Mouse (Mus musculus) midbrain, embryonic 10.5 days (tissue): Measurements from ENCODE around the gene Marc2. TPM values are rescaled to one million over a fixed set of nuclear protein-coding genes. Genes with fewer than 3 reads are reported as not detected.

Experiments
- DNase-seq: peaks from one replicate; pipeline ENCODE4 v3.0.0-alpha.2; 2017; ENCODE audit warnings: low spot score
- H3K27ac ChIP-seq: fragments of 300-500 bp; sonication (generic); replicated peaks from 2 replicates; pipeline ENCODE4 v1.5.1; 2016; ENCODE audit warnings: mild to moderate bottlenecking
- H3K27me3 ChIP-seq: fragments of 300-500 bp; sonication (generic); 2 replicates; pipeline ENCODE4 v1.6.1; 2016; ENCODE audit warnings: low read depth, mild to moderate bottlenecking; ENCODE audit not compliant: poor library complexity, severe bottlenecking
- H3K36me3 ChIP-seq: fragments of 300-500 bp; sonication (generic); 2 replicates; pipeline ENCODE4 v1.6.1; 2016; ENCODE audit warnings: mild to moderate bottlenecking, moderate library complexity
- H3K4me1 ChIP-seq: fragments of 300-500 bp; sonication (generic); 2 replicates; pipeline ENCODE4 v1.6.1; 2016
- H3K4me3 ChIP-seq: fragments of 300-500 bp; sonication (generic); 2 replicates; pipeline ENCODE4 v1.5.1; 2016; ENCODE audit warnings: mild to moderate bottlenecking, moderate library complexity
- H3K9me3 ChIP-seq: fragments of 300-500 bp; sonication (generic); replicated peaks from 2 replicates; pipeline ENCODE4 v1.6.1; 2016; ENCODE audit warnings: mild to moderate bottlenecking
- WGBS: fragments of 180-500 bp; shearing (Covaris S2); methylation state at CpG from one replicate; pipeline ENCODE4 v1.1.7; 2016; 5-methylcytosine and 5-hydroxymethylcytosine counted together
- polyA plus RNA-seq: library from polyadenylated mRNA; unstranded; fragments of >200 nt; fragmentation: Nextera tagmentation; extraction: Ambion mirVana; gene quantifications from 2 replicates; pipeline ENCODE4 v1.2.1, GENCODE M21; 2016

Gene Marc2
- 85.7 and 93.7 TPM in 2 replicates for polyA plus RNA-seq

- Histone ChIP-seq H3K27ac (peak within 1 kb of the TSS; percentile 88), H3K36me3 (no peaks in the 10 kb centered on the region), H3K27me3 (peaks cover 54% of the 10 kb centered on the region), H3K9me3 (no peaks in the 10 kb centered on the region), H3K4me1 (peaks cover 25% of the 10 kb centered on the region), H3K4me3 (peak within 1 kb of the TSS; percentile 90)
- no peak for DNase-seq
- 5% methylated on average over 18 of the region's 18 CpGs for whole genome bisulfite sequencing
Measured at GRCm38 (mm10) chr1:184846092-184846750, at the start of gene Marc2. Gene Marc2 (minus strand): TSS chr1:184846451.

- H3K27me3 ChIP-seq, result no peaks in the 10 kb centered on the region
- 0 out of 2 replicates have a peak, but pooled peaks cover 3% of the 10 kb centered on the region for H3K4me1 ChIP-seq
- WGBS, result 90% methylated on average over 3 of the region's 3 CpGs
- no peak overlapping the region for H3K27ac ChIP-seq
- H3K4me3 ChIP-seq, result no peak overlapping the region
- no peaks in the 10 kb centered on the region for H3K9me3 ChIP-seq
- no peak for DNase-seq
- H3K36me3 ChIP-seq, result 0 out of 2 replicates have a peak, but pooled peaks cover 2% of the 10 kb centered on the region
Measured at GRCm38 (mm10) chr1:184891998-184892397, 45.7 kb upstream of the Marc2 start.

- H3K4me3 ChIP-seq, result no peak overlapping the region
- H3K9me3 ChIP-seq, result no peaks in the 10 kb centered on the region
- 0 out of 2 replicates have a peak, but pooled peaks cover 3% of the 10 kb centered on the region for H3K4me1 ChIP-seq
- H3K27me3 ChIP-seq, result peaks cover 7% of the 10 kb centered on the region; the same call in 1 of the 2 replicates
- H3K36me3 ChIP-seq, result no peaks in the 10 kb centered on the region
- 93% methylated on average over 6 of the region's 6 CpGs for WGBS
- H3K27ac ChIP-seq, result no peak overlapping the region
- DNase-seq, result no peak
Measured at GRCm38 (mm10) chr1:184889454-184889853, 43.2 kb upstream of the Marc2 start.

- no peaks in the 10 kb centered on the region for H3K36me3 ChIP-seq
- peaks cover 40% of the 10 kb centered on the region for H3K27me3 ChIP-seq
- H3K27ac ChIP-seq, result no peak overlapping the region
- 78% methylated on average over 1 of the region's 1 CpGs for WGBS
- H3K9me3 ChIP-seq, result no peaks in the 10 kb centered on the region
- no peak overlapping the region for H3K4me3 ChIP-seq
- DNase-seq, result no peak
- H3K4me1 ChIP-seq, result peaks cover 11% of the 10 kb centered on the region
Measured at GRCm38 (mm10) chr1:184886160-184886559, 39.9 kb upstream of the Marc2 start.

DNA sequence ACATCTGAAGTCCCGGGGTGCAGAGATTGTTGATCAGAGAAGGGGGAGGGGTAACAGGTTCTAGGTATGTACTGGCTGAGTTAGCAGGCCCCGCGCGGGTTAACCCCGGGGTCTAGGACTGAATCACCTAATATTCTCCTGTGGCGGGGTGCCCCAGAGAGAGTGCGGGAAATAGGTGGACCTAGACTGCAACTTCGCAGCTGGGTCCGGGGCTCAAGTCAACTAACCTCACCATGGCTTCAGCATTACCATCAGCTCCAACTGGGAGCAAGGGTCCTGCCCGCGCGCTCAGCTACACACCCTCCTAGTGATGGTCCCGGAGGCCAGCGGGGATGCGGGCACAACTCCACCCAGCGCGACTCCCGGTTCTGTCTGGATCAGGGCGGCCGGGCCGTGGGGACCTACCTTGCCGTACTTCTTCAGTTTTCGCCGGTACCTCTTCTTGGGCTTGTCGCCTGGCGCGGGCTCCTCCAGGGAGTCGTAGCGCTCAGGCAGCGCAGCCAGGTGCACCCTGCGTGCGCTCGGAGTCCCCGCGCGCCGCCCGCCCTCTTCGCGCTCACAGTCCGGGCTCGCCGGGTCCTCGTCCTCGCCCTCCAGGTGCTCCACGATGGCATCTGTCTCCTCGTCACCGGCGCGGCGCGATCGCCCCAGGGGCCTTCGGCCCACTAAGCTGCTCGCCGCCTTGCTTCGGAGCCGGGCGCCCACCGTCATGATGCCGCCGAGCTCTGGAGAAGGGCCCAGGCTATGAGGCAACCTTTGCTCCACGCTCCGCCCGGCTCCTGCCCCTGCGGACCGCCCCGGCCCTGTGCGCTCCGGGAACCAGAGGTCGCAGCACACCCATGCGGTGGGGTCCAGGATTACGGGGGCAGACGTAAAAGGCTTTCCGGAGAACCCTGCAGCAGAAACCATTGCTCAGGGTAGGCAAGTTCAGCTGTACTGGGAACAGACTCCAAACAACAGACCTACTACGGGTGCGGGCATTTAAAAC is 36.3 kb upstream of the Marc2 start, which contains the start of gene C130074G19Rik:
Gene C130074G19Rik, minus strand, starts transcription at position 938 of the 988 bp plus-strand sequence.
- 2% methylated on average over 77 of the region's 77 CpGs for WGBS
- Histone ChIP-seq H3K27ac (peak within 1 kb of the TSS; percentile 63), H3K9me3 (no peaks in the 10 kb centered on the region), H3K27me3 (peaks cover 54% of the 10 kb centered on the region), H3K4me3 (peak within 1 kb of the TSS; percentile 62), H3K4me1 (peaks cover 15% of the 10 kb centered on the region), H3K36me3 (no peaks in the 10 kb centered on the region)
- peak; percentile 71 for DNase-seq

DNA sequence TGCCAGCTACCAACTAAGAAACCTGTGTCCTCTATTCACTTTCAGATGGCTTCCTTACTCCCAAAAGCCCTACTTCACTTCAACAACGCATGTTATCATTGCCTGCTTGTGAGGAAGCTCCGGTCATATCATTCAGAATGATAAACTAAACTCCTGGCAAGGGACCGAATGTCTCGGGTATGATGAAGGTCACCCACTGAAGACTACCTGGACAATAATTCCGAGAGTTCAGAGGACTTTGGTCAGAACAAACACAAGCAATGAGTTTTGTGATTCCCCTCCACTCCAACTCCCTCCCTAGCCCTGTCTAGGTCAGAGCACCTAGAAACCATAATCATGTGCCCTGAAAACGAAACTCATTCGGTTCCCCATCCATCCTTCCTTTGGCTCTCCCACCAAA is 35.6 kb upstream of the Marc2 start:
- Histone ChIP-seq H3K4me3 (peak overlapping the region; percentile 62; the same call in 1 of the 2 replicates), H3K36me3 (no peaks in the 10 kb centered on the region), H3K27ac (no peak overlapping the region), H3K9me3 (no peaks in the 10 kb centered on the region), H3K4me1 (peaks cover 15% of the 10 kb centered on the region), H3K27me3 (peaks cover 54% of the 10 kb centered on the region)
- 69% methylated on average over 7 of the region's 7 CpGs for whole genome bisulfite sequencing
- no peak for DNase-seq

DNA sequence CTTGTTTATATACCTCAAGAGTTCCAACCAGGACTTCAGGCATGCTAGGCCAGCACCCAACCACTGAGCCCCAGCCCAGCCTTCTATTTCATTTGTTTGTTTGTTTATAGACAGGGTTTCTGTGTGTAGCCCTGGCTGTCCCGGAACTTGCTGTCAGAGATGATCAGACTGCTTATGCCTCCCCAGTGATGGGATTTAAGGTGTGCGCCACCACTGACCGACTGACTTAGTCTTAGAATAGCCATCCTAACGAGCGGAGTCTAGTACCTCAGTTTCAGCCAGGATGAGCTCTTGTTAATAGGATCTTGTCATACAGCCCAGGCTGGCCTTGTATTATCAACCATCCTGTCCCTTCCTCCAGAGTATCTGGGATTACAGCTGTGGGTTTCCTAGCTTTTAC is 35.0 kb upstream of the Marc2 start:
- Histone ChIP-seq H3K4me1 (peaks cover 15% of the 10 kb centered on the region), H3K36me3 (no peaks in the 10 kb centered on the region), H3K27me3 (peaks cover 54% of the 10 kb centered on the region), H3K4me3 (no peak overlapping the region), H3K9me3 (no peaks in the 10 kb centered on the region), H3K27ac (no peak overlapping the region)
- 86% methylated on average over 5 of the region's 5 CpGs for WGBS
- DNase-seq, result no peak

DNA sequence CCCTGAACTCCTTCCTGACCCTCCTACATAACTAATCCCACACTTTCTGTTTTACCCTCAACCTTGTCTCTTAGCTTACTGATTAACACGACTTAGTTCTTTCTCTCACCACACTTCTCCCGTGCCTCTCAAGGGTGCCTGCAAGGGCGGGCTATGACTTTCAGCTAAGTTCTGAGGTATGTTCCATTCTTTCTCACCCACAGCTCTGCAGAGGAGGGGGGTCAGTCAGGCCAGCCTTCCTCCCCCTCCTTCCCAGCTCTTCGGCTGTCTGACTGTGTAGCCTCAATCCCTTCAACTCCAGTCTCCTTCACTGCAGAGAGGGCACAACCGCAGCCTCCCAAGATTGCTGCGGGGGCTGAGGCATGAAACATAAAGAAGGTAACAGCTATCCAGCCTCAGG is 32.6 kb upstream of the Marc2 start:
- 83% methylated on average over 6 of the region's 6 CpGs for WGBS
- peaks cover 15% of the 10 kb centered on the region for H3K4me1 ChIP-seq
- H3K27me3 ChIP-seq, result peaks cover 42% of the 10 kb centered on the region
- H3K4me3 ChIP-seq, result no peak overlapping the region
- no peaks in the 10 kb centered on the region for H3K36me3 ChIP-seq
- H3K27ac ChIP-seq, result no peak overlapping the region
- no peak for DNase-seq
- no peaks in the 10 kb centered on the region for H3K9me3 ChIP-seq

DNA sequence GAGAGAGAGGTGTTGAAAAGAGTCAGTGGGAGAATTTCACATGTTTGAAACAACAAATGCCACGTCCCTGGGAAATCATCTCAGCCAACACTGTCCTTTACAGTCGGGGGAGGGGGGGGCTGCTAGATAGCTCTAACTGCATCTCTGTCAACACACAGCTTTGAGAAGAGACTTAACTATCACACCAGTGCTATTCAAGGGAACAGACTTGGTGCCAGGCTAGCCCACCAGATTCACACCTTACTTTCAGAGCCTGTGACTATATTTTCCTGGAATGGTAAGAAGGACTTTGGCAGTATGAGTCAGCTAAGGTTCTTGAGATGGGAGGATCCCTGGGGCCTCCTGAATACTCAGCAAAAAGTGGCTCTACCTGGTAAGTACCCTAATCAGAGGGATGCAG is 31.1 kb upstream of the Marc2 start:
- H3K27ac ChIP-seq, result no peak overlapping the region
- H3K36me3 ChIP-seq, result no peaks in the 10 kb centered on the region
- peaks cover 42% of the 10 kb centered on the region for H3K27me3 ChIP-seq
- no peaks in the 10 kb centered on the region for H3K9me3 ChIP-seq
- WGBS, result 83% methylated on average over 2 of the region's 2 CpGs
- no peak overlapping the region for H3K4me3 ChIP-seq
- no peak for DNase-seq
- H3K4me1 ChIP-seq, result peaks cover 6% of the 10 kb centered on the region

GRCm38 (mm10) chr1:184873910-184874309 is 27.7 kb upstream of the Marc2 start:
- DNase-seq, result no peak
- Histone ChIP-seq H3K27ac (no peak overlapping the region), H3K4me1 (peaks cover 6% of the 10 kb centered on the region), H3K4me3 (no peak overlapping the region), H3K9me3 (no peaks in the 10 kb centered on the region), H3K27me3 (peaks cover 30% of the 10 kb centered on the region), H3K36me3 (no peaks in the 10 kb centered on the region)
- 87% methylated on average over 11 of the region's 11 CpGs for WGBS

DNA sequence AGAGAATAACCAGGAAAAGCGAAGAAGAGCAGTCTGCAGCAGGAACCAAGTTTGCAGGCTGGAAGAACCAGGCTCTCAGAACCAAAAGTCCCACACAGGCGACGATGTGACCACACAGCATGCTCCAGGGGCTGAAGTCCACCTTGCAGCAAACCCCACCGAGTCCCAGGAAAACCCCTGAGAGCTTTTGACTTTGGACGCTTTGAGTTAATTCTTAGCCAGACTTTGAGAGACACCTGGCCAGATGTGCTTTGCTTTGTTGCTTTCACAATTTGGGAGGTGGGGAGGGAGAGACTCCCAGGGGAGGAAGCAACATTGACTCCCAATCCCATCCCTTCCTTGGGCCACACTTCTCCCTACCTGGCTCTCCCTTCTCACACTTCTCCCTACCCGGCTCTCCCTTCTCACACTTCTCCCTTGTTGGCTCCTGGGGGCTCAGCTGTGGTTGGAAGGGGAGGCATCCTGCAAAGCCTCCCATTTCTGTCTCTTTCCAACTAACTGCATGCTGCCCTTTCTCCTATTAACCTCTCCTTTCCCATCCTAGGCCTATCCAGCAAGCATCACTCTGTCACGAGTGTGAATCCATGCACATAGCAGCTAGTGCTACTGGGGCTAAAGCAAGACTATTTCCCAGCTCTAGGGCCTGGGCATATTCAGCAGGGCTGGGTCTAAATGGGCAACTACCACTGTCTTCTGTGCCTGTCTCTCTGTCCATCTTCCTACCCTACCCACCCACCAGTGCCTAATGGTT is 26.0 kb upstream of the Marc2 start:
- H3K9me3 ChIP-seq, result no peaks in the 10 kb centered on the region
- peaks cover 39% of the 10 kb centered on the region for H3K27me3 ChIP-seq
- H3K4me1 ChIP-seq, result peaks cover 13% of the 10 kb centered on the region
- H3K4me3 ChIP-seq, result no peak overlapping the region
- WGBS, result 80% methylated on average over 7 of the region's 7 CpGs
- no peak for DNase-seq
- H3K27ac ChIP-seq, result no peak overlapping the region
- no peaks in the 10 kb centered on the region for H3K36me3 ChIP-seq

- peaks cover 18% of the 10 kb centered on the region for H3K4me1 ChIP-seq
- H3K9me3 ChIP-seq, result no peaks in the 10 kb centered on the region
- WGBS, result 94% methylated on average over 1 of the region's 1 CpGs
- no peak overlapping the region for H3K4me3 ChIP-seq
- peaks cover 44% of the 10 kb centered on the region for H3K27me3 ChIP-seq
- DNase-seq, result no peak
- H3K27ac ChIP-seq, result no peak overlapping the region
- no peaks in the 10 kb centered on the region for H3K36me3 ChIP-seq
Measured at GRCm38 (mm10) chr1:184871506-184871905, 25.3 kb upstream of the Marc2 start.
